Mouse (Mus musculus): ENCODE results near the gene AI854703.

AI854703 gene

DNA sequence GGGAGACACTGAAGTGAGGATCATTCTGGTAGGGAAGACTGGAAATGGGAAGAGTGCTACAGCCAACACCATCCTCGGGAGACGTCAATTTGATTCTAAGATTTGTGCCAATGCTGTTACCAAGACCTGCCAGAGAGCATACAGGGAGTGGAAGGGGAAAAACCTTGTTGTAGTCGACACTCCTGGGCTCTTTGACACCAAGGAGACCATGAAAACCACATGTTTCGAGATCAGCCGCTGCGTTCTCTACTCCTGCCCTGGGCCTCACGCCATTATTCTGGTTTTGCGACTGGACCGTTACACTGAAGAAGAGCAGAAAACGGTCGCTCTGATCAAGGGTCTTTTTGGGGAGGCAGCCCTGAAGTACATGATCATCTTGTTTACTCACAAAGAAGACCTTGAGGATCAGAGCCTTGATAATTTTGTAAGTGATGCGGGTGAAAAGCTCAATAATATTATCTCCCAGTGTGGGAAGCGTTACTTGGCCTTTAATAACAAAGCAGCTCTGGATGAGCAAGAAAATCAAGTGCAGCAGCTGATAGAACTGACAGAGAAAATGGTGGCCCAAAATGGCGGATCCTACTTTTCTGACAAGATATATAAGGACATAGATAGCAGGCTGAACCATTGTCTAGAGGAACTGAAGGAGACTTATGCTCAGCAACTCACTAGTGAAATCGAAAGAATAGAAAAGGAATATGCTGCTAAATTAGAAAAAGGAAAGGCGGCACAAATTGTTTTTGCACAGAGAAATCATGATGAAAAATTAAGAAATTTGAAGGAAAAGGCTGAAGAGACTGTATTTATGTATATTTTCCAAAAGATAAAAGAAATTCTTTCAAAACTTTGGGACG lies 51.2 kb downstream of the AI854703 start:
- in situ Hi-C loops (cut with MboI; ENCODE audit: low pct_unique_long_range_greater_than_20kb in 1 of 2, low sequenced_read_pairs in 2 of 2, unreplicated experiment in 1 of 2) = no loop called here

DNA sequence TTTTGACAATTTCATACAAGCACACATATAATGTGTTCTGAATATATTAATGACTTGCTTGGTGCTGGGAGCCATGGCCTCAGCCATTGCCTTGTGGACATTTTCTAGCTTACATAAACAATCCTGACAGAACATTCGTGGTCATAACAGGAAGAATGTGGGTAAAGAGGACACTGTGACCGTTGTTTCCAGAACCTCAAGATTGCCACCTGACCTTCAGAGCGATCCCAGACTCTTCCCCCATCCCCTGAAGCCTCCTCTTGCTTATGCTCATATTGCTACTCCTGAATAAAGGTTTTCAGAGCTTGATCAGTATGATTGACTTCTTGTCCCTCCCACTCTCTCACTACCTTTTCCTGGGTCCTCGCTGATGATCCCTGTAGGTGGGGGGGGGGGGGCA lies 51.8 kb downstream of the AI854703 start:
- in situ Hi-C loops (cut with MboI; ENCODE audit: low pct_unique_long_range_greater_than_20kb in 1 of 2, low sequenced_read_pairs in 2 of 2, unreplicated experiment in 1 of 2) = no loop called here

DNA sequence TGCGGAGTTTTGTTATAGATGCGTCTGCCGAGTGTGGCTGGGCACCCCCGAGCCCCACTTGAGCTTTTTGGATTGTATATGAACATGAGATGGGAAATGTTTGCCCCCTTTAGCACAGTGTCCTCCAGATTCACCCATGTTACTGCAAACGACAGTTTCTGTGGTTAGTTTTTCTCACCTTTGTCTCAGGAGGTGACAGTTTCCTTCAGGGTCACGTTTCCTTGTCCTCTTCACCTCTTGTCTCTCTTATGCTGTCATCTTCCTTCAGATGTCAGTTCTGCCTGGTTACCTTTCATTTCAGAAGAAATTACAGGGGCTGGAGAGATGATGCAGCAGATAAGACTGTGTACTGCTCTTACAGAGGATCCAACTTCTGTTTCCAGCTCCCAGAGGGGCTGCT lies 53.1 kb downstream of the AI854703 start:
- in situ Hi-C loops (cut with MboI; ENCODE audit: low pct_unique_long_range_greater_than_20kb in 1 of 2, low sequenced_read_pairs in 2 of 2, unreplicated experiment in 1 of 2) = no loop called here

DNA sequence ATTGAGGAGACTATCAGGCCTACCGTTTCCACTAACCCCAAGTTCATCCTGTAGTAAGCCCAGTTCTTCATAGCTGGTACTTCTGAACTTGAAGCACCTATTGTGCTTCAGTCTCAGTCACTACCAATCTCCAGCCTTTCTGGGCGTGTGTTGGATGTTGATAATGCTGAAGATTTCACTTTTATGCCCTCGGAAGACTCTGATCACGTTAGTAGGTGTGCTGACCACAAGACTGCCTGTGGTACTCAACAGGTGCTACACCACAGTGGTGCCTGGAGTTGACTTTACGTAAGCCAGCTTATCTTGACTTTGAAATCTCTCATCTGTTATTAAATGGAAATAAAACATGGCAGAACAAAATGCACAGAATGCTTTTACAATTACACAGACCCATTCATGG lies 53.9 kb downstream of the AI854703 start:
- in situ Hi-C loops (cut with MboI; ENCODE audit: low pct_unique_long_range_greater_than_20kb in 1 of 2, low sequenced_read_pairs in 2 of 2, unreplicated experiment in 1 of 2) = no loop called here

DNA sequence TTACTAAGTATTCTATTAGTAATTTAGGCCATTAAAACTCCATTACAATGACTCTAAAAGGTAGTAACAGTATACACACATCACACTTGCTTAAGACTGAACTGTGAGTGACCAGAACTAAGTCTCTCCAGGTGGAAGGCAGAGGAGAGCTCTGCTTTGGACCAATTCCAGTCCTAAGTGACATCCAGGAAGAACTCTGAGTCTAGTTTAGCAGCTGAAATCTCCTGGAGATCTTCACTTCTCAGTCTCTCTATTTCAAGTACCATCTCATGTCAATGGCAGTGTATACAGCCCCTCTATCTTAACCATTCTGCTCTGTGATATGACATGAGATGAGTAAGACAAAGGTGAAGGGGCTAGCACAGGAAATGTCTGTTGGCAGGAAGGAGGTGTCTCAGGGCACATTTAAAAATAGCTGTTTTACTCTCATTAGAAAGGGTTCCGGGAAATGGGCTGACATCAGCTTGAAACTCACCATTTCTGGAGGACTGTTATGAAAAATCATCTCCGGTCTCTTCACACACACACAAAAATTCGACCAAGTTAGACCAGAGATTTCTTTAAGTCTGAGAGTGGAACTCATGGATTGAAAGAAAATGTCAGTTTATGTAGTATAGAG lies 55.0 kb downstream of the AI854703 start:
- in situ Hi-C loops (cut with MboI; ENCODE audit: low pct_unique_long_range_greater_than_20kb in 1 of 2, low sequenced_read_pairs in 2 of 2, unreplicated experiment in 1 of 2) = no loop called here

DNA sequence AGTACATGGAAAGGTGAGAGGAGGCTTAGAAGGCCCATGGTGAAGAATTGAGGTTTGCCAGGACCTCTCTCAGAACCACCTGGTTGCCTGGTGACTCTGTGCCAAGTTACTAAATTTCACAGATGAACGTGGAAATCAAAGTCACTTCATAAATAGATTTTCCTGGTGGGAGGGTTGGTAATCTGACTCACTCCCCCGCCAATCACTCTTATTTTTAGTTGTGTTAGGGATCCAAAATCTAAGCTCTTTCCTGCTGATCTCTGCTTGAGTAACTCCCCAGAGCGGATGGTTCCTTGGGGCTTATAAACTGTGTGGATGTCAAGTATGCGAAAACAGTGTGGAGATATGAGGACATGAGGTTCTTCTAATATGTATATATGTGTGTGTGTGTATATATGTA lies 55.7 kb downstream of the AI854703 start:
- in situ Hi-C loops (cut with MboI; ENCODE audit: low pct_unique_long_range_greater_than_20kb in 1 of 2, low sequenced_read_pairs in 2 of 2, unreplicated experiment in 1 of 2) = no loop called here

Data from mouse embryonic stem cell (cell line).